Mouse (Mus musculus): Measurements from ENCODE around the gene Mcm10. TPM values are rescaled to one million over a fixed set of nuclear protein-coding genes. Genes with fewer than 3 reads are reported as not detected.
"Not testable (repeated sequence)": the region's sequence is repeated elsewhere in the genome, so short reads cannot be mapped to it uniquely, and the experiment has no call there.

Mcm10 gene
- total RNA-seq, 2 experiments from 2014 or later: 0.58 to 0.96 TPM

- DNase-seq (ENCODE audit: low spot score in 2 of 2): no peak
Observed at GRCm38 (mm10) chr2:4988826-4989424, 23.7 kb downstream of the Mcm10 start.

- no peak for DNase-seq (ENCODE audit: low spot score in 2 of 2)
Observed at GRCm38 (mm10) chr2:4987388-4988180, 25.0 kb downstream of the Mcm10 start.

GRCm38 (mm10) chr2:4986798-4987197 is 25.8 kb downstream of the Mcm10 start:
- no peak for DNase-seq (ENCODE audit: low spot score in 2 of 2)

- DNase-seq (ENCODE audit: low spot score in 2 of 2): no peak
Observed at GRCm38 (mm10) chr2:4985000-4985399, 27.6 kb downstream of the Mcm10 start.

GRCm38 (mm10) chr2:4983987-4984386 is 28.6 kb downstream of the Mcm10 start:
- no peak for DNase-seq (ENCODE audit: low spot score in 2 of 2)

DNA sequence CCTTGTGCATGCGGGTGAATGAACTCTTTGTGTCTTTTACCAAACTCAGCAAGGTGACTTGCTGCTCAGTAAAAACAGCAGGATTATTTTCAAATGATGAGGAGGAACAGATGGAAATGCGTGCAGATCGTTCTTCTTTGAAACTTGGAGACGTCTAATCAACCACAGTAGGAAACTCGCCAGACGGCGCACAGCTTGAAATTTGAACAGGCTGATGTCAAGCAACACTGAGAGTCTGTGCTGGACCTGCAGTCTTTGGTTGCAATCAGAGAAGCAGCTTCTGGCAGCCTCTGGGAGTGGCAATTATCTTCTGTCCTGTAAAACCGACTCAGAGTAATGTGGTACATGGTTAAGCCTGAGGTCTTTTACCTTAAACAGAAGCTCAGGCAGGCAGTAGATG is 34.5 kb downstream of the Mcm10 start:
- DNase-seq (ENCODE audit: low spot score in 2 of 2): no peak

DNA sequence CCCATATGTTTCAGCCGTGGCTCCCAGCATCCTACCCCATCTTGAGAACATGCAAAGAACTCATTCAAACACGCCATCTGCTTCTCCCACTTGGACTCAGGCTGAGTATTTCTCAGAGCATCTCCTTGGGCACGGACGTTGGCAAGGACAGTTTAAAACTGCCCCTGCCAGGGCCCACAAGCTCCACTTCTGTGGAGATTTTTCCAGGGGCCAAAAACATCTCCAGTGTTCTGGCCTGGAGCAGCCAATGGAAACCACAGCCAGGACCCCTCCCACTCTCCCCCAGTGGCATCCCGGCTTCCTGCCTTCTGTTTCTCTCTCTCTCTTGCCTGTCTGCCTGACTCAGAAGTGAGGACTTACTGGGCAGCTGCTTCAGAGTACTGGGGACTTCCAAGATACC is 36.8 kb downstream of the Mcm10 start, which contains the start of gene Ucma:
Gene Ucma, plus strand, starts transcription at position 316 of the 400 bp plus-strand sequence.
- peak; percentile 6 to 43 for DNase-seq (ENCODE audit: low spot score in 2 of 2)

DNA sequence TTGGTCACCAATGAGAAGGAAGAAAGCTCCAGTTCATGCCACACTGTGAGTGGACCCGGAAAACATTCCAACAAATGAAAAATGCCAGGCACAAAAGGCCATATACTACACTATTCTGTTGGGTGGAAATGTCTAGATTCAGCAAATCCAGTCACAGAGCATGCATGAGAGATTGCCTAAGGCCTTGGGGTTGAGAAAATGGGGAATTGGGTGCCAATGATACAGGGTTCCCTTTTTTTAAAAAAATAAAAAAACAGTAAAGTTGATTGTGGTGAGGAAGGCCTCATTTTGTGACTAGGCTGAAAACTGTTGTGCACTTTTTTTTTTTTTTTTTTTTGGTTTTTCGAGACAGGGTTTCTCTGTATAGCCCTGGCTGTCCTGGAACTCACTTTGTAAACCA is 43.5 kb downstream of the Mcm10 start:
- no peak for DNase-seq (ENCODE audit: low spot score in 2 of 2)

GRCm38 (mm10) chr2:4967806-4968205 is 44.8 kb downstream of the Mcm10 start:
- DNase-seq (ENCODE audit: low spot score in 2 of 2): no peak

DNA sequence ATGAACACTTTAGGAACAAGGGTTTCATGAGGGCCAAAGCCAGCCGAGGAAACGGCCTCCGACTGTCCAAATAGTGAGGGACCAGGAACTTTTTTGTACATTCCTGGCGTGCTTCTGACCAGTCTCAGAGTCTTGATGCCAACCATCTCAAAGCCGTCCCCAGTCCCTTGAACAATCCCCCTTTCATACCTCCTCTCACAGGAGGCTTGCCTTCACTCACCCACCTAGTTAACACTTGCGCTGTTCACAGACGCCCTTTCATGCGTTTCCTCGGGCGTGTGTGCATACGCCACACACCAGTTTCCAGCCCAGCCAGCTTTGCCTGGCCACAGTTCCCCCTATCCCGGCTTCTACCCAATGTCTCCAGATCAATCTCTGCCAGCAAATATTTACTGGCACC is 54.6 kb downstream of the Mcm10 start:
- no peak for DNase-seq (ENCODE audit: low spot score in 2 of 2)

DNA sequence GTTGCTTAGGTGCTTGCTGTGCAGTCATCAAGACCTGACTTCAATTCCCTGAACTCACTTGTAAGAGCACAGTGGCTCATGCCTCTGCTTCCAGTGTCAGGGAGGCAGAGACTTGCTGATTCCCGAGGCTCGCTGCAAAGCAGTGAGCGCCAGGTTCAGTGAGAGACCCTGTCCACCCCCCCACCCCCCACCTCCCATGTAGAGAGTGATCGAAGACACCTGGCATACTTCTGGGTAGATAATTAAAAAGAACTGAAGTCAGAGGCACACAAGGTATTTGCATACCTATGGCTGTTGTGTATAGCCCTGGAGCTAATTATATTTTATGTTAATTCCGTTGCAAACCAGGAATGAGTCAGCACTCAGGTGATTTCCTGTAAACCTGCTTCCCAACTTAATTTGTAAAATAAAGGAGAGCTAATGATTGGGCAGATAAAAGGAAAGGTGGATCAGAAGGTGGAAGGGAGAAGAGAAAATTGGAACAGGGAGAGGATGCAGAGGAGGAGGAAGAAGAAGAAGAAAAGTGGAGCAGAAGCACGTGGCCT is 58.3 kb downstream of the Mcm10 start:
- DNase-seq (ENCODE audit: low spot score in 2 of 2): no peak

DNA sequence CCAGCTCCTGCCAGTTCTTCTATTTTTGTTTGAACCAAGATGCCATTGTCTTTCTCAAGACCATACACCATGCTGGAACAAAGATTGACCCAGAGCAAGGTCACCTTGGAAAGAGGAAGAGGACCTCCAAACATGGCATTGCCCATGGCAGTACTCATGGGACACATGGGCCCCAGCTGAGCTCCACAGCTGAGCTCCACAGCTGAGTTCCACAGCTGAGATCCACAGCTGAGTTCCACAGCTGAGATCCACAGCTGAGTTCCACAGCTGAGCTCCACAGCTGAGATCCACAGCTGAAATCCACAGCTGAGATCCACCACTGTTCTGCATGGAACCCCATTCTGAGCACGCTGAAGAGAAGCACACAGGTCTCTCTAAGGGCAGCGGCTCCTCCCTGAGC is 61.6 kb downstream of the Mcm10 start:
- no peak for DNase-seq (ENCODE audit: low spot score in 2 of 2)

DNA sequence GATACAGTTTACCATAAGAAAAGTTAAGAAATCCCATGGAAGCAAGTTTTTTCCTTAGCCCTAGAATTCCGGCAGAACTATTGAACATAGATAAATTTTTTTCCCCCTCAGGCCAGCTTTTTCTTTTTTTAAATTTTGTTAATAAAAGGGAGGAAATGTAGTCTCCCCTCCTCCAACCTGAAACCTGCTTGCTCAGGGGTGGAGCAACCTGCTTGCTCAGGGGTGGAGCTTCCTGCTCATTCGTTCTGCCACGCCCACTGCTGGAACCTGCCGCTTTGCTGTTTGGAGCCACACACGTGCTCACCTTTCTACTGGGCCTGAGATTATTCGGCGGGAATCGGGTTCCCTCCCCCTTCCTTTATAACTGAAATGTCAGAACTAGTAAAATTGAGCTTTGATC is 62.9 kb downstream of the Mcm10 start:
- DNase-seq (ENCODE audit: low spot score in 2 of 2): not testable (repeated sequence)

DNA sequence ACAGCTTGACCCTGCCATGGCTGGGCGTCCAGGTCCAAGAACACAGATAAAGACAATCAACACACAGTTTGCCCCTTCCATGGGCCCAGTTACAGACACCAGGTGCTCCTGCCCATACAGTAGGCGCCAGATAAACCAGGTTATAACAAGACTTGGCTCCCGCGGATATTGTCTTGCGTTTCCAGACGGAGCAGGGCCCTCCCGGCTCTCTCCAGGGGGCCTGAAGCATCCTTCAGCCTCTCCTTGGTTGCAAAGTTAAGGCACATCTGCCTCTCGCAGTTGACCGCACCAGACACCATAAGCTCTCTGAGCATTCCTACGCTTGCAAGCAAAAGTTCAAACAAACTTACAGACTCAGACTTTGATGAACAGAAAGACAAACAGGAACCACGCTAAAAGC is 71.7 kb downstream of the Mcm10 start:
- DNase-seq (ENCODE audit: low spot score in 2 of 2): no peak

Other genes with a start within 250 kb of the Mcm10 start
- 10 to 100 TPM; 20.6 to 21.3 TPM for gene Sephs1, start 131.2 kb downstream of the Mcm10 start, total RNA-seq (2021)
- 100 to 1,000 TPM in 1 of 2 experiments, 10 to 100 TPM in 1; 93.1 to 110 TPM for gene Phyh, start 93.8 kb downstream of the Mcm10 start, total RNA-seq (2021)
- gene Ucma, start 36.7 kb downstream of the Mcm10 start, total RNA-seq (2021): 1 to 10 TPM; 2.2 to 2.4 TPM
- 10 to 100 TPM; 19.3 to 20.7 TPM for gene Optn, start 51.3 kb upstream of the Mcm10 start, total RNA-seq (2021)
- gene Ccdc3, start 125.0 kb upstream of the Mcm10 start, total RNA-seq (2021): 10 to 100 TPM; 15.9 to 16.7 TPM